23 mouse cellular contexts compared by ENCODE assay signal in the genomic region with DNA sequence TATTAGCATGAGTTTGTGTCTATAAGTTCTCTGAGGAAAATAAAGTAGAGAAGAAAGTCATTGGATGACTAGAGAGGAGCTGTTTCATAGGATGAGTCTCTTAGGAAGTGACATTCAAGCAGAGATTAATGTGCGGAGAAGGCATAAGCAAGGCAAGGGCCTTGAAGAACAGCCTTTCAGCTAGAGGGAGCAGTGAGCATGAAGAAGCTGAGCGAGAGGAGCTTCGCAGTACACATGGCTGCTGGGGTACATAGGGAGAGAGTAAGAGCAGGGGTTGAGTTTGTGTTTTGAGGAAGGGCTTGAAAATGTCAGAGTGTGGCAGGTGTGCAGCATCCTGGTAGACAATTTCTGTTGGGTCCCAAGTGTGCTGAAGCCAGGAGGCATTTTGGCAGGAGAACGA.
"Had no signal": no experiment of that assay in that cellular context is flagged by ENCODE, and none has a peak within 500 bp of the region (broad histone marks: within the 10 kb centered on the region; RNA-seq: fewer than 3 reads in every experiment).

No protein-coding gene starts in this region.

- H3K27ac ChIP-seq: limb, embryonic 10.5 days; limb, embryonic 13.5 days; liver, embryonic 12.5 days; liver, embryonic 15.5 days; lung, embryonic 15.5 days; midbrain, embryonic 10.5 days; neural tube, embryonic 12.5 days; neural tube, embryonic 15.5 days; stomach, postnatal 0 days had no signal

- ATAC-seq: liver, embryonic 12.5 days had no signal

- DNase-seq: kidney, adult 18-20 months; kidney, adult 9 months; kidney, postnatal 14 days; kidney, postnatal 4 days; layer of hippocampus, postnatal 36 days; liver; lung, adult 18-20 months; lung, postnatal 10 days; lung, postnatal 36 days; midbrain, embryonic 14.5 days; thymus, adult 2 months; thymus, postnatal 14 days; thymus, postnatal 4 days had no signal

- H3K4me3 ChIP-seq: limb, embryonic 10.5 days; limb, embryonic 13.5 days; liver, embryonic 12.5 days; liver, embryonic 15.5 days; lung, embryonic 15.5 days; megakaryocyte, embryonic 14.5 days; midbrain, embryonic 10.5 days; neural tube, embryonic 12.5 days; neural tube, embryonic 15.5 days had no signal
